Mouse (Mus musculus) inflammation-experienced regulatory T-cells, adult 6 months (primary cell): ENCODE results near the gene Tmem109. TPM values are rescaled to one million over a fixed set of nuclear protein-coding genes. Genes with fewer than 3 reads are reported as not detected.

ENCODE experiments used
- ATAC-seq: one replicate; pipeline ENCODE4 v1.8.0; 2017
- polyA plus RNA-seq, 3 experiments: library from polyadenylated mRNA; unstranded; fragments of 100-300 nt; shearing (Covaris generic); gene quantifications; one replicate each; pipeline ENCODE4 v1.2.1; 2017

Tmem109 gene
- polyA plus RNA-seq = 10 to 100 TPM; 55.3 to 75.6 (median 64.7) TPM

- ATAC-seq = peak; percentile 85
Measured at GRCm38 (mm10) chr19:10881426-10882154, at the start of gene Tmem109. Tmem109 (minus strand) TSS chr19:10882001.

GRCm38 (mm10) chr19:10930641-10931040, 48.8 kb upstream of the Tmem109 start:
- ATAC-seq = no peak

GRCm38 (mm10) chr19:10926666-10927065, 44.9 kb upstream of the Tmem109 start:
- no peak for ATAC-seq

- ATAC-seq = no peak
Measured at GRCm38 (mm10) chr19:10926123-10926621, 44.4 kb upstream of the Tmem109 start.

GRCm38 (mm10) chr19:10924220-10924619, 42.4 kb upstream of the Tmem109 start:
- ATAC-seq = no peak

GRCm38 (mm10) chr19:10921058-10921457, 39.3 kb upstream of the Tmem109 start:
- no peak for ATAC-seq

- no peak for ATAC-seq
Measured at GRCm38 (mm10) chr19:10920532-10920931, 38.7 kb upstream of the Tmem109 start, which contains the start of gene Zp1. Zp1 (minus strand) TSS chr19:10920632.

GRCm38 (mm10) chr19:10918321-10918991, 36.7 kb upstream of the Tmem109 start:
- no peak for ATAC-seq

GRCm38 (mm10) chr19:10916506-10916905, 34.7 kb upstream of the Tmem109 start:
- ATAC-seq = no peak

GRCm38 (mm10) chr19:10914870-10915269, 33.1 kb upstream of the Tmem109 start:
- no peak for ATAC-seq

- ATAC-seq = no peak
Measured at GRCm38 (mm10) chr19:10914291-10914690, 32.5 kb upstream of the Tmem109 start.

GRCm38 (mm10) chr19:10909087-10909721, 27.4 kb upstream of the Tmem109 start:
- no peak for ATAC-seq

GRCm38 (mm10) chr19:10907891-10908290, 26.1 kb upstream of the Tmem109 start:
- ATAC-seq = peak; percentile 48

GRCm38 (mm10) chr19:10905728-10906000, 23.9 kb upstream of the Tmem109 start:
- no peak for ATAC-seq

- ATAC-seq = no peak
Measured at GRCm38 (mm10) chr19:10904927-10905727, 23.3 kb upstream of the Tmem109 start.

GRCm38 (mm10) chr19:10904512-10904911, 22.7 kb upstream of the Tmem109 start:
- no peak for ATAC-seq

- no peak for ATAC-seq
Measured at GRCm38 (mm10) chr19:10901046-10901445, 19.2 kb upstream of the Tmem109 start.

GRCm38 (mm10) chr19:10900315-10900714, 18.5 kb upstream of the Tmem109 start:
- ATAC-seq = no peak

GRCm38 (mm10) chr19:10897491-10897890, 15.7 kb upstream of the Tmem109 start:
- ATAC-seq = no peak

GRCm38 (mm10) chr19:10896849-10897248, 15.0 kb upstream of the Tmem109 start:
- no peak for ATAC-seq

GRCm38 (mm10) chr19:10895708-10896107, 13.9 kb upstream of the Tmem109 start:
- no peak for ATAC-seq

GRCm38 (mm10) chr19:10895016-10895528, 13.3 kb upstream of the Tmem109 start, which contains the start of gene Prpf19:
Prpf19 (plus strand) TSS chr19:10895231.
- peak; percentile 99 for ATAC-seq
